Mouse (Mus musculus): ENCODE measurements at regions not wholly inside any gene's neighbourhood (a gene's known extent, or its start where the extent isn't known, plus 50 kb on each side); places are given as distances from the start of the nearest gene placed in this dataset.

- Histone ChIP-seq H3K4me3 (ENCODE audit: control insufficient read depth in 1 of 2, insufficient read depth in 1 of 2, low read depth in 2 of 2, low read length in 2 of 2) (no peak overlapping the region), H3K4me1 (ENCODE audit: control insufficient read depth in 1 of 2, insufficient read depth in 2 of 2, low read length in 2 of 2) (peaks cover 28 to 36% of the 10 kb centered on the region in 2 experiments), H3K9ac (ENCODE audit: control insufficient read depth, low read depth, low read length, poor library complexity, severe bottlenecking) (no peak overlapping the region), H3K36me3 (ENCODE audit: control insufficient read depth in 1 of 2, insufficient read depth in 2 of 2, low read length in 2 of 2) (peaks cover 0 to 37% of the 10 kb centered on the region in 2 experiments; a peak in 2 of 4 replicates), H3K27me3 (ENCODE audit: control insufficient read depth in 1 of 2, insufficient read depth in 2 of 2, low read length in 2 of 2) (no peaks in the 10 kb centered on the region), H3K9me3 (replicated peaks; ENCODE audit: insufficient read depth, low read length) (no peaks in the 10 kb centered on the region), H3K79me2 (ENCODE audit: control insufficient read depth, insufficient read depth, low read length, poor library complexity) (no peaks in the 10 kb centered on the region), H3K27ac (ENCODE audit: control insufficient read depth, low read depth, low read length) (no peak overlapping the region)
- no peak for DNase-seq (ENCODE audit: low read depth, low spot score)
- TF ChIP-seq RCOR1 (IDR thresholded peaks at IDR 0.05; ENCODE audit: low read depth, low read length), result no peak
- TF ChIP-seq CHD2 (IDR thresholded peaks at IDR 0.05; ENCODE audit: low read length), result no peak
- no peak for TF ChIP-seq ZMIZ1 (IDR thresholded peaks at IDR 0.05; ENCODE audit: low read depth, low read length)
- no peak for TF ChIP-seq POLR2A (IDR thresholded peaks at IDR 0.05; ENCODE audit: control insufficient read depth in 1 of 2, insufficient read depth in 1 of 2, low read depth in 1 of 2, low read length in 2 of 2, poor library complexity in 1 of 2)
- TF ChIP-seq NELFE (IDR thresholded peaks at IDR 0.05; ENCODE audit: low read depth, low read length), result no peak
- TF ChIP-seq SMC3 (IDR thresholded peaks at IDR 0.05; ENCODE audit: low read depth, low read length), result no peak
- TF ChIP-seq POLR2AphosphoS5 (IDR thresholded peaks at IDR 0.05; ENCODE audit: borderline replicate concordance, low read depth, low read length), result no peak
- no peak for TF ChIP-seq ZKSCAN1 (IDR thresholded peaks at IDR 0.05; ENCODE audit: low read depth, low read length)
- TF ChIP-seq RAD21 (IDR thresholded peaks at IDR 0.05; ENCODE audit: low read depth, low read length), result no peak
- no peak for TF ChIP-seq MEF2A (IDR thresholded peaks at IDR 0.05; ENCODE audit: extremely low read depth, insufficient replicate concordance, low read depth, low read length, poor library complexity, severe bottlenecking)
- TF ChIP-seq USF1 (IDR thresholded peaks at IDR 0.05; ENCODE audit: low read depth, low read length), result no peak
- TF ChIP-seq TCF12 (IDR thresholded peaks at IDR 0.05; ENCODE audit: low read depth, low read length), result no peak
- no peak for TF ChIP-seq MXI1 (IDR thresholded peaks at IDR 0.05; ENCODE audit: low read depth, low read length)
Observed at GRCm38 (mm10) chr5:75832341-75832740, 145.9 kb downstream of the Kdr start.

- Histone ChIP-seq H3K9me3 (replicated peaks; ENCODE audit: insufficient read depth, low read length) (no peaks in the 10 kb centered on the region), H3K4me1 (ENCODE audit: control insufficient read depth in 1 of 2, insufficient read depth in 2 of 2, low read length in 2 of 2) (peaks cover 43 to 47% of the 10 kb centered on the region in 2 experiments), H3K79me2 (ENCODE audit: control insufficient read depth, insufficient read depth, low read length, poor library complexity) (no peaks in the 10 kb centered on the region), H3K9ac (ENCODE audit: control insufficient read depth, low read depth, low read length, poor library complexity, severe bottlenecking) (peak overlapping the region; percentile 51), H3K36me3 (ENCODE audit: control insufficient read depth in 1 of 2, insufficient read depth in 2 of 2, low read length in 2 of 2) (peaks cover 0 to 55% of the 10 kb centered on the region in 2 experiments; a peak in 2 of 4 replicates), H3K4me3 (ENCODE audit: control insufficient read depth in 1 of 2, insufficient read depth in 1 of 2, low read depth in 2 of 2, low read length in 2 of 2) (peak overlapping the region; percentile 6 to 21; a peak in 3 of 4 replicates), H3K27me3 (ENCODE audit: control insufficient read depth in 1 of 2, insufficient read depth in 2 of 2, low read length in 2 of 2) (no peaks in the 10 kb centered on the region), H3K27ac (ENCODE audit: control insufficient read depth, low read depth, low read length) (peak overlapping the region; percentile 94)
- DNase-seq (ENCODE audit: low read depth, low spot score), result peak; percentile 96
- TF ChIP-seq SIN3A (IDR thresholded peaks at IDR 0.05; ENCODE audit: low read length), result peak; percentile 96
- TF ChIP-seq POLR2AphosphoS2 (IDR thresholded peaks at IDR 0.05; ENCODE audit: low read length), result no peak
- TF ChIP-seq ELF1 (IDR thresholded peaks at IDR 0.05; ENCODE audit: low read depth, low read length), result peak; percentile 84
- no peak for TF ChIP-seq E2F4 (IDR thresholded peaks at IDR 0.05; ENCODE audit: borderline replicate concordance, low read depth, low read length)
- peak; percentile 90 for TF ChIP-seq CHD2 (IDR thresholded peaks at IDR 0.05; ENCODE audit: low read length)
- peak; percentile 84 for TF ChIP-seq BHLHE40 (IDR thresholded peaks at IDR 0.05; ENCODE audit: borderline replicate concordance, low read depth, low read length)
- TF ChIP-seq ZMIZ1 (IDR thresholded peaks at IDR 0.05; ENCODE audit: low read depth, low read length), result peak; percentile 79; the same call in 1 of the 2 replicates
- peak; percentile 82 for TF ChIP-seq MXI1 (IDR thresholded peaks at IDR 0.05; ENCODE audit: low read depth, low read length)
- peak; percentile 97 for TF ChIP-seq TCF12 (IDR thresholded peaks at IDR 0.05; ENCODE audit: low read depth, low read length)
- TF ChIP-seq MAFK (IDR thresholded peaks at IDR 0.05; ENCODE audit: borderline replicate concordance, low read depth, low read length), result 0 out of 2 replicates have a peak, but pooled peaks have one; percentile 67
- TF ChIP-seq TAL1 (IDR thresholded peaks at IDR 0.05; ENCODE audit: low read length), result peak; percentile 60
- peak; percentile 84 to 99 for TF ChIP-seq EP300 (IDR thresholded peaks at IDR 0.05; ENCODE audit: low read depth in 1 of 2, low read length in 2 of 2)
- TF ChIP-seq RCOR1 (IDR thresholded peaks at IDR 0.05; ENCODE audit: low read depth, low read length), result peak; percentile 80; the same call in 1 of the 2 replicates
- peak; percentile 5 to 72; a peak in 2 of 4 replicates for TF ChIP-seq POLR2A (IDR thresholded peaks at IDR 0.05; ENCODE audit: control insufficient read depth in 1 of 2, insufficient read depth in 1 of 2, low read depth in 1 of 2, low read length in 2 of 2, poor library complexity in 1 of 2)
- TF ChIP-seq HCFC1 (IDR thresholded peaks at IDR 0.05; ENCODE audit: low read depth, low read length), result peak; percentile 70
- TF ChIP-seq RAD21 (IDR thresholded peaks at IDR 0.05; ENCODE audit: low read depth, low read length), result no peak; the same call in 1 of the 2 replicates
- peak; percentile 68; the same call in 1 of the 2 replicates for TF ChIP-seq MEF2A (IDR thresholded peaks at IDR 0.05; ENCODE audit: extremely low read depth, insufficient replicate concordance, low read depth, low read length, poor library complexity, severe bottlenecking)
- no peak for TF ChIP-seq NRF1 (IDR thresholded peaks at IDR 0.05; ENCODE audit: insufficient read depth, low read depth, low read length, poor library complexity, severe bottlenecking)
- TF ChIP-seq MYC (IDR thresholded peaks at IDR 0.05; ENCODE audit: low read depth, low read length), result peak; percentile 42; the same call in 1 of the 2 replicates
- no peak for TF ChIP-seq ZC3H11A (IDR thresholded peaks at IDR 0.05; ENCODE audit: low read depth, low read length)
- TF ChIP-seq GABPA (IDR thresholded peaks at IDR 0.05; ENCODE audit: low read depth, low read length), result no peak
- no peak for TF ChIP-seq CHD1 (IDR thresholded peaks at IDR 0.05; ENCODE audit: low read depth, low read length)
- TF ChIP-seq NELFE (IDR thresholded peaks at IDR 0.05; ENCODE audit: low read depth, low read length), result peak; percentile 64
Observed at GRCm38 (mm10) chr5:75829850-75830625, 148.2 kb downstream of the Kdr start.

All from MEL (cell line).